Mouse (Mus musculus) retina, postnatal 7 days (tissue): ENCODE measurements at regions not wholly inside any gene's neighbourhood (a gene's known extent, or its start where the extent isn't known, plus 50 kb on each side); places are given as distances from the start of the nearest gene placed in this dataset.
A peak's percentile ranks its signal among the peaks of the same experiment; 100 is the strongest.

Source experiments
- DNase-seq: peaks from one replicate; pipeline ENCODE4 v3.0.0-alpha.2; 2012; ENCODE audit warnings: low read depth, low spot score

GRCm38 (mm10) chr3:102386091-102386490, 83.6 kb upstream of the Ngf start:
- no peak for DNase-seq

DNA sequence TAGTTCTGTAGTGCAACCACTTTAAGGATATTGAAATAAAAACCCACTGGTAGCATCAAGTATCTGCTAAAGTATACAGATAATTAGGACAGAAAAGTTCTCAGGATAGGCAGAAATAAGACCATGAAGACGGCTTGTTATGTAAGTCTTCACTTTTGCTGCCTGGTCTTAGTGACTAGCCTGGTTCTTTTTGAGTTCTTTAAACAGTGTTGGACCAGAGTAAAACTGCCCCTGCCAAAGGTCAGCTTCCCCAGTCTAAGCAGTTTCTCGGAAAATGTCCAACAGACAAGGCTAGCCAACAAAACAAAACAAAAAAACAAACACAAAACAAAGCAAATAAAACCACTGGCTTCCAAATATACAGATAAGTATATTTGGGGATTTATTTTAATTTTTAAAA, 85.1 kb upstream of the Ngf start:
- DNase-seq, result no peak

DNA sequence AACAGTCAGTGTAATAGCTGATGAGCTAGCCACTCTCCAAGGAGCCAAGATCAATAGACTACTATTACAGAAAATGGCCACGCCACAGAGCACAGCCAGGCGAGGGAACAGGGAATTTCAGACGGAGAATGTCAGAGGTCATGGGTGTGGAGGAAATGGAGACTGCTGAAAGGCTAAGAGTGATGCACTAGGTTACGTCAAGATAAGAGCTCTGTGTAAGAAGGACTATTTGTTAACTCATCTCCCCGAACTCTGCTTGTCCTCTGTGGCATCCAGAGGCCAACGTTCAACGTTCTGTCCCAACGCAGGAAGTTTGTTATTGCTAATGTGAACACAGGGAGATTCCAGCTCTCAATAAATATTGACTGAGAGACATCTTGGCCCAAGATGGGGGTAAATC, 86.0 kb upstream of the Ngf start:
- DNase-seq, result no peak

DNA sequence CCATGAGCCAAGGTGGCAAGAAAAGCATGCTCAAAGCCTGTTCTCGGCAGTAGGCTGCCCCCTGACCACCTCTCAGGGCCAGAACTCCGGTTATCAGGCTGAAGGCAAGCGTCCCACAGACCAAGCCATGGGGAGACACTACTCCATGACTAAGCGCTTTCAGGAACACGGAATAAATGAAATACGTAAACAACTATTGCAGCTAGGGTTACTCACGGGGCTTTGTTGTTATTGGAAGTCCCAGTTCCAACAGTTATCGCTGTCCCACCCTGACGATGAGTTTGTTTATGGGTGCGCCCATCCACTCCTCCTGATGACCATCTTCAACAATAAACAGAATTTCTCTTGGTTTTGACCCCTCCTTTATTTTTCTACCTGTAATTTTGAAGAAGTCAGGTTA, 88.0 kb upstream of the Ngf start:
- DNase-seq, result no peak

DNA sequence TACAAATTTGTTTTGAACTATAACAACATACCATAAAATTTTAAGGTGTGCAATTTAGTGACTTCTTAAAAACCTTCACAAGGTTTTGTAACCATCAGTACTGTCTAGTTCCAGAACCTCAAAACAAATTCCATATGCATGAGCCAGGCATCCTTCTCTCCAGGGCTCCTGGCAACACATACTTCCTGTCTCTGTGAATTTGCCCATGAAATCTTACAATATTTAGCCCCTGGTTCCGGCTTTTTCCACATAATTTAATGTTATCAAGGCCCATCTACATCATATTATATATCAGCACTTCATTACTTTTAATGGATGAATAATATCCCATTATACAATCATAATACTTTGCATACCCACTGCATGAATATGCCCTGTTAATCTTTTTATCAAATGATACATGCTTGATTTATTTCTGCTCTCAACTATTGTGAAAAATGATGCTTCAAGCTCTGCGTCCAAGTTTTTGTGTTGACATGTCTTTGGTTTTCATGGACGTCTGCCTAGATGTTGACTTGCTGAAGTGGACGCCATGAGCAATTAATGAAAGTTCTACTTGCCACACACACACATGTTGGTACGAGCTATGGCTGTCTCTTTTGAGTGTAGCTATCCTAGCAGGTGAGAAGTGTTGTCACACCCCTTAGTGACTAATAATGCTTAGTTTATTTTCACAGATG, 95.2 kb upstream of the Ngf start:
- no peak for DNase-seq

- no peak for DNase-seq
Observed at GRCm38 (mm10) chr3:102372205-102372899, 97.4 kb upstream of the Ngf start.

DNA sequence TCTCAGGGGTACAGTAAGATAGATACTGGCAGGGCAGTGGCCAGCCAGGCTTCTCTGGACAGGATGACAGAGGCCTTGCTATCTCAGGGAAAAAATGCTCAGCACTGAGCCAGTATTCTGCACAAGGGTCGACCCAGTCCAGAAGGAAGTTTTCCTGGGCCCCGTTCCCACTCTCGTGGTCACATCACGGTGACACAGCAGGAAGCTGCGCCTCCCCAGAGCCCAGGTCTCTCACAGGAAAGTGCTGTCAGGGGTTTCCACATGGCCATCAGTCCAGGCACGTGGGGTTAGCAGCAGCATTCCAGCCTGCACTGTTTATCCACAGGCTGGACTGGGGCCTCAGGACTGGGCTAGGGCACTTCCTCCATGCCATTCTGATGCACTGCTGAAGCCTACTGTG, 103.5 kb upstream of the Ngf start:
- DNase-seq, result no peak

- DNase-seq, result no peak
Observed at GRCm38 (mm10) chr3:102364326-102364935, 105.3 kb upstream of the Ngf start.

- DNase-seq, result no peak
Observed at GRCm38 (mm10) chr3:102360732-102361280, 108.9 kb upstream of the Ngf start.

DNA sequence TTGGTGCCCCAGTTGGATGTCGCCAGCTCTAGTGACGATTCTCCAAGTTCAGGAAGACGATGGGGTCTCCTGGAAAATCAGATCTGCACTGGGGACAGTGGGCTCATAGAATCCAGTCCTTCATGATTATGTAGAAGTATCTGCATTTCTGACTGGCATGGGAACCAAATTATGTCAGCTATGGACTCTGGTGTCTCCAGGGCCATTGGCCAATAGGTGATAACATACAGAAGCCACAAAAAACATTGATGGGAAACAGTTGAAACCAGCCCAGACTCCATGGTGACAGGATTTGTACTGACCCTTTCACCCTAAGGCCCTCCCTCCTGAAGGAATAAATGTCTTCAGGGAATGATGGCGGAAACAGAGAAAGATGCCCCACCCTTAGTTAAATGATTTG, 110.9 kb upstream of the Ngf start:
- DNase-seq, result no peak

DNA sequence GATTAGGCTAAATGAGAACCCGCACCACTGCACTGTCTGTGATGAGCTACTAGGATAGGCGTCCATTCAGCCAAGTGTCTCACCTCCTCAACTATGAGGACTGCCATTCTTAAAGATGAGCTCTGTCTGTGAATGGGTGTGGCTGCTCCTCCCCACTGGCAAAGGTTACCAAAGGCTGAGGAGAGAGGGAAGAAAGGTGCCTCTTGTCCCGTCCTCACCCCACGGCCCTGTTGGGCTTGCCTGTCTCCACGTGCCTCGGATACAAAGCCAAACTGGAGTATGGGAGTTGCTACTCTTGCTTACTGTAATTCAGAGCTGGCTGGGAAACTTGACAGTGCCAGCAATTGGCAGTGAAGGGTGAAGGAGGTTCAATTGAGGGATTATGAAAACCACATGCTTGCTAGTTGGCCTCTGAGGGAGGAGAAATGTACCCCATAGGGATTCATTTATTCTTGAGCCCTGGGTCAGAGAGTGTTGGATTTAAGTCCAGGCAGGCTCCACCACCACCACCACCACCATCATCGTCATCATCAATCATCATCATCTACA, 112.6 kb upstream of the Ngf start:
- no peak for DNase-seq

- DNase-seq, result no peak
Observed at GRCm38 (mm10) chr3:102355352-102355751, 114.4 kb upstream of the Ngf start.

DNA sequence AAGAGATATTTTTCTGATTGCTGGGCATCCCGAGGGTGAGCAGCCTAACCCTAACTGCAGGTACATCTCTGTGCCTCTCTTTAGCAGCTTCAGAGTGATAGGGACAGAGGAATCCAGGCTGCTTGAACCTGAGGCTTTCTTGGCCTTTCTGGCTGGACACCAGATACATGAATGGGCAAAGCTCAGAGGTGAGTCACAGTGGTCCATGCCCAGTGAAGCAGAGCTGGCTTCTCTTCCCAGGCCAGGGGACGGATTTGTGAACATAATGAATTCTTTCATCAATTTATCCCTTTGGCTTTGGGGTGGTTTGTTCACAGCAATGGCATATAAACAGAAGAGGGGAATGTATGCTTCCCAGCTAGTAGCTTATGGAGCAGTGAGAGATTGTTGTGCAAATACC, 114.9 kb upstream of the Ngf start:
- DNase-seq, result no peak

DNA sequence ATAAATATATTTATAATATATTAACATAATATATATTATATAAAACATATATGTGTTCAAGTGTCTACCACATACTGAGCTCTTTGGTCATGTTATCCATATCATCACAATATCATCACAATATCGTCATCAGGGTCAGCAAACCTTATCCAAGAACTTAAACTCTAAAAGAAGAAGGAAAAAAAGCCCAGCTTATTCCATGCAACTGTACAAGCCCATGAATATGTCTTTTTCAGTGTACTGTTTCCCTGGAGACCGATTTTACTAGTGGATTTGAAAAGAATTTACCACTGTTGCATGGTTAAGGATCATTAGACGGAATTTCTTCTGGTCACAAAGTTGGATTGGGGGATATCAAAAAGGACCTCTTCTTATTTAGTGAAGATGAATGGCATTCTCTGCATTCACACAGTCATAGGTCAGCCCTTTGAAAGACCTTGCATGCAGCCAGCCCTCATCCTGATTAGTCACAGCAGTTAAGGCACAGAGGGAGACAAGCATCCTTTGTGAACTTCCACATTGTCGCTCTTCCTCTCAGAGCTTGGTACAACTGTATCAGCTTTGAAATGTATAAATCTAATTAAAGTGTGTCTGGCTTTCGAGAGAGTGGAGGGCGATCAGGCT, 116.3 kb upstream of the Ngf start:
- no peak for DNase-seq

DNA sequence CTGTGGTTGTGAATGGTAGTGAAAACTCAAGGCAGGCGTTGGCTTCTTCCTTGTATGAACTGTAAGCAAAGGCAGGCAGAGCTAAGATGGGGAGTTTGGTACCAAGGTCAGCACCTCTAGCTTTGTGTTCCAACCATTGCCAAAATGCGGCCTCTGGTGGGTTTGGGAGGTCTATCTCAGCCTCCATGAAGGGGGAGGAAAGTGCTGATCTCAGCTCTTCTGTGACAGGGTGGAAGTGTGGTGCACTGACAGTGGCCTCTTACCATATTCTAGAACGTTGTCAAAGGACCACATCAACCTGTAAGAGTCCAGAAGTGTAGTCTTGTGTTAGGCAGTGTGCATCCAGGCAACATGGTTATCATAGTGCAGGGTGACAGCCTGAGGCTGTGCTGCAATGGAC, 123.6 kb upstream of the Ngf start:
- DNase-seq, result no peak

DNA sequence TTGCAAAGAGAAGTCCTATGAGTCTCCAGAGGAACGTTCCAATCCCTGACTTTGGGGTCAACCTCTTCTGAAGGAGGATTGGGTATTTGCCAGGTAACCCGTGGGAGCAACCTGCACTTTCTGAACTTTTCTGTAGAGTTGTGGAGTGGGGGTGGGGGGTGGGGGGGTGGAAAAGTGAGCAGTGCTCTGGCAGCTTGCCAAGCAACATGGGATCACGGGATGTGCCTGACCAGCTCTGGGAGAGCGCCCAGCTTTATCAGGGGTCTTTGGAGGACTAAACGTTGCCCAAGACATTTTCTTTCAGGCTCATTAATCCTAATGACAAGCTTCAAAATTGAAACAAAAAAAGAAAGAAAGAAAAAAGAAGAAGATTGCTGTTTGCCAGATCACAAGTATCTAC, 124.4 kb upstream of the Ngf start:
- DNase-seq, result no peak

- DNase-seq, result no peak
Observed at GRCm38 (mm10) chr3:102340731-102341130, 129.0 kb upstream of the Ngf start.

- no peak for DNase-seq
Observed at GRCm38 (mm10) chr3:102337881-102338280, 131.8 kb upstream of the Ngf start.

DNA sequence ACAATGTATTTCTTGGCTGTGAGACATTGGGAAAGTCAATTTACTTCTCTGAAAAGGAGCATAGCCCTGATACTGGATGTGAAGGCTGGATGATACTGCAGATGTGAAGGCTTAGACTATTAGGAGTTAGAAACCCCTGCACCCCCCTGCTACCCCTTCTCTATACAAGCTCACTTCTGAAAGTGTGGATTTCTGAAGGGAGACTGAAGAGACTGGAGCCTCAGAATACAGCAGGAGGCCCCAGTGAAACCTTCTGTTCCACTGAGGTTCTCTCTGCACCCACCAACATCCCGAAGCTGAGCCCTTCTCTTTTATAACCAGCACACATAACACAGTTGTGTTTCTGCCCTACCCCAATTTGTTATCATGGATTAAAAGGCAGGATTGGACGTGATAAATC, 131.7 kb upstream of the Vangl1 start:
- DNase-seq, result no peak

GRCm38 (mm10) chr3:102335146-102335545, 130.7 kb upstream of the Vangl1 start:
- DNase-seq, result peak; percentile 5

GRCm38 (mm10) chr3:102332221-102332620, 127.7 kb upstream of the Vangl1 start:
- no peak for DNase-seq

- no peak for DNase-seq
Observed at GRCm38 (mm10) chr3:102319331-102319730, 114.8 kb upstream of the Vangl1 start.
